Mouse (Mus musculus) ES-E14 (cell line): ENCODE measurements around the gene Sccpdh. TPM values are rescaled to one million over a fixed set of nuclear protein-coding genes. Genes with fewer than 3 reads are reported as not detected.
"Not testable (repeated sequence)": the region's sequence is repeated elsewhere in the genome, so short reads cannot be mapped to it uniquely, and the experiment has no call there.

Experiments used
- DNase-seq: peaks from one replicate; pipeline ENCODE4 v3.0.0-alpha.2; 2013; ENCODE audit warnings: low read depth, low spot score
- H3K27ac ChIP-seq: 2 replicates; pipeline ENCODE4 v1.5.1; 2012; ENCODE audit warnings: low read depth, mild to moderate bottlenecking, low read length, moderate library complexity, mixed read lengths; ENCODE audit not compliant: poor library complexity, insufficient read depth, severe bottlenecking
- H3K36me3 ChIP-seq: 2 replicates; pipeline ENCODE4 v1.6.1; 2012; ENCODE audit warnings: mild to moderate bottlenecking, low read length, moderate library complexity, mixed read lengths; ENCODE audit not compliant: control insufficient read depth, poor library complexity, insufficient read depth, severe bottlenecking
- H3K4me1 ChIP-seq, 2 experiments: fragments of 150-350 bp in 1 of 2; sonication (generic) in 1 of 2; 2 replicates each; pipeline ENCODE4 v1.6.1; 2012; ENCODE audit warnings: low read length in 2 of 2, mild to moderate bottlenecking in 1 of 2, mixed read lengths in 1 of 2; ENCODE audit not compliant: control insufficient read depth in 2 of 2, insufficient read depth in 2 of 2, poor library complexity in 1 of 2
- H3K4me3 ChIP-seq, 2 experiments: fragments of 150-350 bp in 1 of 2; sonication (generic) in 1 of 2; 2 replicates each; pipeline ENCODE4 v1.5.1; 2012; ENCODE audit warnings: low read length in 2 of 2, low read depth in 1 of 2, mild to moderate bottlenecking in 1 of 2, mixed read lengths in 1 of 2; ENCODE audit not compliant: insufficient read depth in 1 of 2, poor library complexity in 1 of 2, severe bottlenecking in 1 of 2
- H3K9ac ChIP-seq: 2 replicates; pipeline ENCODE4 v1.6.1; 2012; ENCODE audit warnings: low read depth, mild to moderate bottlenecking, low read length, mixed read lengths; ENCODE audit not compliant: poor library complexity, insufficient read depth, severe bottlenecking
- H3K9me3 ChIP-seq: fragments of 150-350 bp; sonication (generic); 2 replicates; pipeline ENCODE4 v1.6.1; 2012; ENCODE audit warnings: low read depth, mild to moderate bottlenecking, low read length; ENCODE audit not compliant: control insufficient read depth, insufficient read depth
- CHD2 ChIP-seq: IDR thresholded peaks from 2 replicates; pipeline ENCODE4 v1.6.1; 2014; ENCODE audit warnings: mild to moderate bottlenecking, low read depth, low read length, inconsistent platforms
- HCFC1 ChIP-seq: IDR thresholded peaks from 2 replicates; pipeline ENCODE4 v1.6.1; 2012; ENCODE audit warnings: low read length, inconsistent platforms, borderline replicate concordance; ENCODE audit not compliant: insufficient read depth
- MAFK ChIP-seq: IDR thresholded peaks from 2 replicates; pipeline ENCODE4 v1.6.1; 2014; ENCODE audit warnings: mild to moderate bottlenecking, low read depth, low read length, inconsistent platforms; ENCODE audit not compliant: insufficient read depth
- ZC3H11A ChIP-seq: IDR thresholded peaks from 2 replicates; pipeline ENCODE4 v1.6.1; 2012; ENCODE audit warnings: low read depth, mild to moderate bottlenecking, inconsistent platforms, low read length, borderline replicate concordance
- ZNF384 ChIP-seq: IDR thresholded peaks from 2 replicates; pipeline ENCODE4 v1.6.1; 2012; ENCODE audit warnings: low read depth, low read length, inconsistent platforms
- in situ Hi-C, 2 experiments: fragments of 600-800 bp; cut with MboI; formaldehyde crosslinking; loops; one replicate each; pipeline ENCODE4 v1.15.1; 2025; ENCODE audit warnings: low sequenced_read_pairs in 2 of 2, inconsistent platforms in 1 of 2; ENCODE audit not compliant: unreplicated experiment in 2 of 2
- total RNA-seq: library from RNA; depleted of rRNA; stranded (reverse); fragments of 300-350 nt; gene quantifications from 2 replicates; pipeline ENCODE4 v1.2.3, GENCODE M21; 2012

Gene Sccpdh
- total RNA-seq, 1 experiment: 35.8 TPM

DNA sequence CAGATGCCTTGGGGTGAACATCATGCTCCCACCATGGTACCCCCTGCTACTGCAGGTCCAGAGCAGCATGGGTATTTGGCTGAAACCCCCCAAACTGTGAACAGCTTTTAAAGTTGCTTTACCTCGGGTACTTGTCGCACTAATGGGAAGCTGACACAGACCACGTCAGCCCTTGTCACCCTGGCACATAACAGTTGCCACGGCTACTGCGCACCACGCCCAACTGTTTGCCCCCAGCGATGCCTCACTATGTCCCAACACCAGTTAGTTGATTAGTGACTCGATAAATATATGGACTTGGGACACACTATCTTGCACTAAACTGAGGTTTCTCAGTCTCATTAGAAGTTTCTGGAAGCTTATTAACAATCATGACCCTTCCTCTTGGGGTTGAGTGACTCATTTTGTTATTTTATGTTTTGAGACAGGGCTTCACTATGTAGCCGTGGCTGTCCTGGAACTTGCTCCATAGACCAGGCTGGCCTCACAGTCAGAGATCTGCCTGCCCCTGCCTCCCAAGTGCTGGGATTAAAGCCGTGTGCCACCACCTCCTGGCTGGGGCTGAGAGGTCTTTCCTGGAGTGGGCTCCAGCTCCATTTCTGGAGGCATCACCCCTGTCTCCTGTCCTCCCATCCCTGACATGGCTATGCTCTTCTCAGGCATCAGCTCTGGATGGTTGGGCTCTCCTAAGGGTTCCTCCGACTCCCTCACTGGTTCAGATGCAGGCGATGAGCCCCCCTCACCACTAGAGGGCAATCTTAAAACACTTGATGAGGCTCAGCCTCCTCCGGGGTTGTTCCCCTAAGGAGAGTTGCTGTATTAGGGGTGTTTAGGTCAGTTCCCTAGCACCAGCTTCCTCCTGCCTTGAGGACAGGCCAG lies 22.7 kb upstream of the Sccpdh start:
- in situ Hi-C loops: no loop called here
- no peaks in the 10 kb centered on the region for H3K9me3 ChIP-seq
- DNase-seq: peak; percentile 75
- H3K4me3 ChIP-seq: no peak overlapping the region
- 0 out of 2 replicates have a peak overlapping the region, but pooled peaks have one; percentile 47 for H3K9ac ChIP-seq
- H3K36me3 ChIP-seq: no peaks in the 10 kb centered on the region
- TF ChIP-seq ZC3H11A (peak; percentile 86; the same call in 1 of the 2 replicates), HCFC1 (no peak), ZNF384 (no peak), CHD2 (no peak)
- H3K27ac ChIP-seq: no peak overlapping the region
- H3K4me1 ChIP-seq: peaks cover 0 to 2% of the 10 kb centered on the region in 2 experiments; a peak in 1 of 4 replicates

DNA sequence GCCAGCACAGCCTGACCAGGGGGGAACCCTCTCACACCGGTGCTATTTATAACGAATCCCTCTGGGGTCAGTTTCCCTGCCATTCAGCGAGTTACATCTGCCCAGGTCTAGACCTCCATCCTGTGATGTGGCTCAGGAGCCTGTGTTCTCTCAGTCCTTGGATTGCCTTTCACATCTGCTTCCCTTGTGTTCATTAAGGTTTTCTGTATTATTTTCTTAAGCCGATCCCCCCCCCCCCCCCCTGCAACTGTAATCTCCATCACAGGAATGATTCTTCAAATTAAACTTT lies 22.1 kb upstream of the Sccpdh start:
- TF ChIP-seq ZNF384 (no peak), ZC3H11A (no peak), CHD2 (no peak), HCFC1 (no peak), MAFK (no peak)
- in situ Hi-C loops: no loop called here
- no peak for DNase-seq
- no peak overlapping the region for H3K4me3 ChIP-seq
- H3K4me1 ChIP-seq: peaks cover 0 to 5% of the 10 kb centered on the region in 2 experiments; a peak in 1 of 4 replicates
- no peaks in the 10 kb centered on the region for H3K36me3 ChIP-seq
- H3K27ac ChIP-seq: no peak overlapping the region
- H3K9ac ChIP-seq: 0 out of 2 replicates have a peak overlapping the region, but pooled peaks have one; percentile 47
- no peaks in the 10 kb centered on the region for H3K9me3 ChIP-seq

DNA sequence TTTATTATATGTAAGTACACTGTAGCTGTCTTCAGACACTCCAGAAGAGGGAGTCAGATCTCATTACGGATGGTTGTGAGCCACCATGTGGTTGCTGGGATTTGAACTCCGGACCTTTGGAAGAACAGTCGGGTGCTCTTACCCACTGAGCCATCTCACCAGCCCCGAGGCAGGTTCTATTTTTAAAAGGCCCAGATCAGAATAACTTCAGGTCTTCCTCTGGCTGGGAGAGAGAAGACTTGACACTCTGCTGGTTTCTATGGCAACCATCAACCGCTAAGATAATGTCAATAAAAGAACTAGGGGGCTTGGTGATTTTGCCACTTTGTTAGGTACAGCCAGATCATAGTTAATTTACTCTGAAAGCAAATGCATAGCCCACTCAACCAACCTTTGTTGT lies 19.3 kb upstream of the Sccpdh start:
- H3K4me1 ChIP-seq, H3K4me3 ChIP-seq, DNase-seq, H3K27ac ChIP-seq, H3K36me3 ChIP-seq, in situ Hi-C loops, H3K9ac ChIP-seq, H3K9me3 ChIP-seq: not testable (repeated sequence)

DNA sequence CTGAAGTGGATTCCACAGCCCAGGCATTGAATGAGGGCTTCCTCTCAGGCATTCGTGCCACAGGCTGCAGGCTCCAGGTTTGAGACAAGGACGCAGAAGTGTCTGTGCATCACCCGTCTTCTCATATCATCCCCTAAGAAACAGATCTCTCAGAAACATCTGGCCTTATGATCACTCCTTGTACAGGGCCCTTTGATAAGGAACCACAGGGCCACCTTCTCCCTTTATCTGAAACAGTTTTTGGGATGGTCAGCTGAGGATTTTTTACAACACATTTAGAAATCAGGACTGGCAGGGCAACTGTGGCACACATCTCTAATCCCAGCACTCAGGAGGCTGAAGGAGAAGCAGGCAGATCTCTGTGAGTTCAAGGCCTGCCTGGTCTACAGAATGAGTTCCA lies 18.7 kb upstream of the Sccpdh start:
- no peak overlapping the region; the same call in 1 of the 2 replicates for H3K27ac ChIP-seq
- H3K4me1 ChIP-seq: peaks cover 0 to 7% of the 10 kb centered on the region in 2 experiments; a peak in 1 of 4 replicates
- no peak for DNase-seq
- H3K36me3 ChIP-seq: no peaks in the 10 kb centered on the region
- in situ Hi-C loops: no loop called here
- no peak overlapping the region for H3K9ac ChIP-seq
- no peaks in the 10 kb centered on the region for H3K9me3 ChIP-seq
- no peak overlapping the region for H3K4me3 ChIP-seq
- TF ChIP-seq ZC3H11A (no peak), HCFC1 (no peak), ZNF384 (no peak), CHD2 (no peak), MAFK (no peak)

DNA sequence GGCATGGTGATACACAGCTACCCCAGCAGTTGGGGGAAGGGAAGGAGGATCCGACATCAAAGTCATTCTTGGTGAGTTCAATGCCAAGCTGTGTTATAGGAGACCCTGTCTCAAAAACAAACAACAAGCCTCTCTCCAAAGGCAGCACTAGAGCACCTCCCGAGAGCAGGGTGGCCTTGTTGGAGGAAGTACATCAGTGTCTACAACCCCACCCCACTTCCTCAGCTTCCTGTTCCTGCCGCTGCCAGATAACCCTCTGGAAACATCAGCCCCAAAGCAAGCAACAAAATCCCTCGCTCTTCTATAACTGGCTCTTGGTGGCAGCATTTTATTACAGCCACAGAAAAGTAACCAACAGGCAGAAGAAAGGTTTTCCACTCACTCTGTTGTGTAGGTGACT lies 17.7 kb upstream of the Sccpdh start:
- no peak for TF ChIP-seq CHD2
- no peak for TF ChIP-seq ZNF384
- no peak for TF ChIP-seq MAFK
- TF ChIP-seq HCFC1: no peak
- no peak for TF ChIP-seq ZC3H11A
- no peak for DNase-seq
- H3K36me3 ChIP-seq: no peaks in the 10 kb centered on the region
- peak overlapping the region; percentile 41; the same call in 1 of the 2 replicates for H3K9ac ChIP-seq
- H3K9me3 ChIP-seq: no peaks in the 10 kb centered on the region
- H3K4me3 ChIP-seq: peak overlapping the region in 1 of 2 experiments; percentile 16; a peak in 1 of 4 replicates
- H3K4me1 ChIP-seq: peaks cover 0 to 7% of the 10 kb centered on the region in 2 experiments; a peak in 1 of 4 replicates
- H3K27ac ChIP-seq: peak overlapping the region; percentile 78
- in situ Hi-C loops: no loop called here
